Mouse (Mus musculus): ENCODE data around the gene Jmjd6.

DNA sequence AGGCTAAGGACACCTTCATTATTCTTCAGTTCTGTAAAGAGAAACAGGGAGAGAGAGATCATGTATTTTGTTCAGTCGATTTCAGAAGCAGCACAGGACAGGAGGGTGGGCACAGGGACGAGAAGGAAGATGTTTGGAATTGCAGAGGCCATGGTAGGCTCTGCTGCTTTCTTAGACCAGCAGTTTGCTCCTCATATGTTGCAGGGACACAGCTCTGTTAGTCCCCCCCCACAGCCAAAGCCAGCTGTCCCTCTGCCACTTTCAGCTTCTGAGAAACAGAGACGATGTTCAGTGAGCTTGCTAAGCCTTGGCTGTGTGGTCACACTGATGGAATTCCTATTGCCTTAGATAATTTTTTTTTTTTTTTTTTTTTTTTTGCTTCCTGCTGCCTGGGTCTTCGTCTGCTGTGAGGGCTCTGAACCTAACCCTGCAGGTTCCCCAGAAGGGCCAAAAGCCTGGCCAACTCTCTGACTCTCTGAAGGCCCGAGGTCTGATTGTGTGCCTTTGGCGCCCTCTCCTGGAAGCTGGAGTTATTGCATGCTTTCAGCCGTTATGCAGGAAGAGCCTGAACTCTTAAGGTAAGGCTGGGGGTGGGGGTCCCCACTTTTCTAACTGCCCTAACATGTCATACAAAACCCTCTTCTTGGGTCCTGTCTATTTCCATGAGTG, 35.2 kb downstream of the Jmjd6 start:
- peak; percentile 66; the same call in 1 of the 2 replicates for TF ChIP-seq CTCF (IDR thresholded peaks at IDR 0.05; ENCODE audit: borderline replicate concordance, control insufficient read depth, extremely low read depth, insufficient read depth, low read length, poor library complexity)
- no peak for TF ChIP-seq POLR2A (IDR thresholded peaks at IDR 0.05; ENCODE audit: control insufficient read depth, extremely low read depth, insufficient read depth, low read length, poor library complexity)
